In genomic region chr2:13578473-13579152, GRCm38 (mm10) we compare ENCODE assay signal across 8 mouse cellular contexts. TPM values are rescaled to one million over a fixed set of nuclear protein-coding genes. Genes with fewer than 3 reads are reported as not detected.
DNase-seq lines count a peak whose midpoint lies in the region; ATAC-seq and TF ChIP-seq lines count a peak whose summit lies in the region.

No protein-coding gene starts in this region.

- ATAC-seq in cerebellum, adult (ENCODE audit: insufficient number of reproducible peaks, low FRiP score, low TSS enrichment): 0 out of 2 replicates have a peak, but pooled peaks have one; percentile 16
- no peak for ATAC-seq in midbrain, embryonic 11.5 days (ENCODE audit: low FRiP score)
- no peak for ATAC-seq in midbrain, embryonic 16.5 days
- ATAC-seq in heart, embryonic 14.5 days (ENCODE audit: insufficient number of reproducible peaks, insufficient read depth, low FRiP score, low read depth): no peak
- ATAC-seq in stomach, postnatal 0 days (ENCODE audit: low FRiP score, low TSS enrichment): no peak
- no peak for ATAC-seq in intestine, embryonic 16.5 days

- no peaks in the 10 kb centered on the region for H3K27me3 ChIP-seq in midbrain, embryonic 11.5 days (ENCODE audit: control insufficient read depth, insufficient read depth, low read length)
- H3K27me3 ChIP-seq in midbrain, embryonic 16.5 days (ENCODE audit: control insufficient read depth, insufficient read depth, low read depth, low read length): no peaks in the 10 kb centered on the region
- H3K27me3 ChIP-seq in heart, embryonic 14.5 days (ENCODE audit: control insufficient read depth, insufficient read depth, low read length): no peaks in the 10 kb centered on the region
- no peaks in the 10 kb centered on the region for H3K27me3 ChIP-seq in stomach, postnatal 0 days (ENCODE audit: control insufficient read depth, insufficient read depth, low read length)
- H3K27me3 ChIP-seq in intestine, embryonic 16.5 days (replicated peaks; ENCODE audit: control insufficient read depth, insufficient read depth, low read length): no peaks in the 10 kb centered on the region

- peaks cover 38% of the 10 kb centered on the region for H3K36me3 ChIP-seq in midbrain, embryonic 11.5 days (ENCODE audit: control insufficient read depth, insufficient read depth, low read length)
- no peaks in the 10 kb centered on the region for H3K36me3 ChIP-seq in midbrain, embryonic 16.5 days (ENCODE audit: control insufficient read depth, insufficient read depth, low read length)
- peaks cover 76% of the 10 kb centered on the region for H3K36me3 ChIP-seq in heart, embryonic 14.5 days (ENCODE audit: control insufficient read depth, insufficient read depth, low read length)
- 0 out of 2 replicates have a peak, but pooled peaks cover 2% of the 10 kb centered on the region for H3K36me3 ChIP-seq in stomach, postnatal 0 days (ENCODE audit: control insufficient read depth, insufficient read depth, low read length)
- peaks cover 9% of the 10 kb centered on the region for H3K36me3 ChIP-seq in intestine, embryonic 16.5 days (ENCODE audit: control insufficient read depth, insufficient read depth, low read length)

- no peaks in the 10 kb centered on the region for H3K9me3 ChIP-seq in midbrain, embryonic 11.5 days (ENCODE audit: control insufficient read depth, low read length)
- no peaks in the 10 kb centered on the region for H3K9me3 ChIP-seq in midbrain, embryonic 16.5 days (replicated peaks; ENCODE audit: control insufficient read depth, low read length, poor library complexity, severe bottlenecking)
- no peaks in the 10 kb centered on the region for H3K9me3 ChIP-seq in heart, embryonic 14.5 days (ENCODE audit: control insufficient read depth, low read length)
- H3K9me3 ChIP-seq in stomach, postnatal 0 days (ENCODE audit: control insufficient read depth, low read length): no peaks in the 10 kb centered on the region
- H3K9me3 ChIP-seq in intestine, embryonic 16.5 days (ENCODE audit: control insufficient read depth, low read length): no peaks in the 10 kb centered on the region

- no peak overlapping the region for H3K9ac ChIP-seq in midbrain, embryonic 11.5 days (ENCODE audit: low read length)
- H3K9ac ChIP-seq in midbrain, embryonic 16.5 days (ENCODE audit: low read depth, low read length): no peak overlapping the region
- H3K9ac ChIP-seq in heart, embryonic 14.5 days (ENCODE audit: low read length): peak overlapping the region; percentile 39; the same call in 1 of the 2 replicates
- no peak overlapping the region for H3K9ac ChIP-seq in stomach, postnatal 0 days (ENCODE audit: low read length)
- H3K9ac ChIP-seq in intestine, embryonic 16.5 days (ENCODE audit: low read depth, low read length): no peak overlapping the region

- TF ChIP-seq EP300 in stomach, postnatal 0 days (optimal IDR thresholded peaks at IDR 0.05): no peak

- peak; percentile 27; the same call in 1 of the 2 replicates for TF ChIP-seq CTCF in stomach, postnatal 0 days (IDR thresholded peaks at IDR 0.05; ENCODE audit: low read depth)

- DNase-seq in cerebellum, postnatal 4 days (ENCODE audit: low spot score in 2 of 2): no peak
- no peak for DNase-seq in midbrain, embryonic 11.5 days (ENCODE audit: low spot score, missing footprints)
- DNase-seq in stomach, postnatal 0 days (ENCODE audit: low spot score): no peak
- DNase-seq in embryo, embryonic 10.5 days (ENCODE audit: low spot score): no peak

- no peak overlapping the region for H3K4me3 ChIP-seq in midbrain, embryonic 11.5 days (ENCODE audit: low read depth, low read length)
- no peak overlapping the region for H3K4me3 ChIP-seq in midbrain, embryonic 16.5 days (ENCODE audit: low read depth, low read length)
- H3K4me3 ChIP-seq in heart, embryonic 14.5 days (ENCODE audit: control insufficient read depth in 1 of 2, insufficient read depth in 1 of 2, low read depth in 1 of 2, low read length in 2 of 2): peak overlapping the region in 1 of 2 experiments; percentile 4; a peak in 2 of 4 replicates
- H3K4me3 ChIP-seq in stomach, postnatal 0 days (ENCODE audit: low read depth, low read length): no peak overlapping the region
- no peak overlapping the region for H3K4me3 ChIP-seq in intestine, embryonic 16.5 days (ENCODE audit: low read length)

- no peak overlapping the region for H3K27ac ChIP-seq in midbrain, embryonic 11.5 days (ENCODE audit: low read depth, low read length)
- H3K27ac ChIP-seq in midbrain, embryonic 16.5 days (ENCODE audit: low read length): no peak overlapping the region
- H3K27ac ChIP-seq in heart, embryonic 14.5 days (replicated peaks in 1 of 2; ENCODE audit: control insufficient read depth in 1 of 2, insufficient read depth in 1 of 2, low read depth in 2 of 2, low read length in 2 of 2): peak overlapping the region; percentile 25 to 35; a peak in 1 of 4 replicates
- no peak overlapping the region for H3K27ac ChIP-seq in stomach, postnatal 0 days (replicated peaks)
- no peak overlapping the region for H3K27ac ChIP-seq in intestine, embryonic 16.5 days (ENCODE audit: low read length)

- H3K4me1 ChIP-seq in midbrain, embryonic 11.5 days (ENCODE audit: control insufficient read depth, insufficient read depth, low read length): peaks cover 14% of the 10 kb centered on the region; the same call in 1 of the 2 replicates
- peaks cover 5% of the 10 kb centered on the region for H3K4me1 ChIP-seq in midbrain, embryonic 16.5 days (ENCODE audit: control insufficient read depth, insufficient read depth, low read length)
- peaks cover 4 to 10% of the 10 kb centered on the region in 2 experiments; a peak in 2 of 4 replicates for H3K4me1 ChIP-seq in heart, embryonic 14.5 days (ENCODE audit: control insufficient read depth in 2 of 2, insufficient read depth in 2 of 2, low read length in 2 of 2)
- H3K4me1 ChIP-seq in stomach, postnatal 0 days (replicated peaks; ENCODE audit: control insufficient read depth, insufficient read depth): no peaks in the 10 kb centered on the region
- H3K4me1 ChIP-seq in intestine, embryonic 16.5 days (ENCODE audit: control insufficient read depth, insufficient read depth, low read length): peaks cover 7% of the 10 kb centered on the region; the same call in 1 of the 2 replicates

- H3K4me2 ChIP-seq in midbrain, embryonic 11.5 days: peak overlapping the region; percentile 19; the same call in 1 of the 2 replicates
- no peak overlapping the region for H3K4me2 ChIP-seq in midbrain, embryonic 16.5 days (ENCODE audit: low read length)
- peak overlapping the region; percentile 31 for H3K4me2 ChIP-seq in heart, embryonic 14.5 days (ENCODE audit: low read length)
- H3K4me2 ChIP-seq in stomach, postnatal 0 days (replicated peaks; ENCODE audit: low read depth): no peak overlapping the region
- no peak overlapping the region for H3K4me2 ChIP-seq in intestine, embryonic 16.5 days (ENCODE audit: low read depth, low read length)

- WGBS in midbrain, embryonic 11.5 days: 63% methylated on average over 14 of the region's 14 CpGs
- WGBS in midbrain, embryonic 16.5 days: 43% methylated on average over 14 of the region's 14 CpGs
- WGBS in heart, embryonic 14.5 days: 71% methylated on average over 14 of the region's 14 CpGs
- WGBS in stomach, postnatal 0 days: 73% methylated on average over 14 of the region's 14 CpGs
- 82% methylated on average over 14 of the region's 14 CpGs for WGBS in intestine, embryonic 16.5 days

RNA-seq across cellular contexts. Expression of gene Vim, which starts 4.9 kb away (rescaled TPM):
- polyA plus RNA-seq in midbrain, embryonic 11.5 days (2014; fragmentation: Nextera tagmentation; extraction: Ambion mirVana): 1,500 and 1,513 TPM in 2 replicates
- 306 and 363 TPM in 2 replicates for polyA plus RNA-seq in midbrain, embryonic 16.5 days (2015; fragmentation: Nextera tagmentation; extraction: Ambion mirVana)
- 998 and 1,081 TPM in 2 replicates for polyA plus RNA-seq in heart, embryonic 14.5 days (2014; fragmentation: Nextera tagmentation; extraction: Ambion mirVana)
- polyA plus RNA-seq in stomach, postnatal 0 days (2015; fragmentation: Nextera tagmentation; extraction: Ambion mirVana): 287 and 331 TPM in 2 replicates
- polyA plus RNA-seq in intestine, embryonic 16.5 days (2015; fragmentation: Nextera tagmentation; extraction: Ambion mirVana): 370 and 392 TPM in 2 replicates

RNA-seq across cellular contexts. Expression of gene Trdmt1, which starts 34.1 kb away (rescaled TPM):
- 9.6 and 12.7 TPM in 2 replicates for polyA plus RNA-seq in midbrain, embryonic 11.5 days (2014; fragmentation: Nextera tagmentation; extraction: Ambion mirVana)
- polyA plus RNA-seq in midbrain, embryonic 16.5 days (2015; fragmentation: Nextera tagmentation; extraction: Ambion mirVana): 7.3 and 8.5 TPM in 2 replicates
- 10.0 and 11.8 TPM in 2 replicates for polyA plus RNA-seq in heart, embryonic 14.5 days (2014; fragmentation: Nextera tagmentation; extraction: Ambion mirVana)
- polyA plus RNA-seq in stomach, postnatal 0 days (2015; fragmentation: Nextera tagmentation; extraction: Ambion mirVana): 6.9 and 7.2 TPM in 2 replicates
- 6.8 and 7.3 TPM in 2 replicates for polyA plus RNA-seq in intestine, embryonic 16.5 days (2015; fragmentation: Nextera tagmentation; extraction: Ambion mirVana)

Comparison
In these comparisons a context has a peak if more than half of its experiments do, and no peak if none do; other contexts are left out.
1. H3K4me2 ChIP-seq: peak in midbrain, embryonic 11.5 days (single experiment) and heart, embryonic 14.5 days (single experiment); none in midbrain, embryonic 16.5 days (single experiment), stomach, postnatal 0 days (single experiment) and intestine, embryonic 16.5 days (single experiment).
2. H3K27ac ChIP-seq: peak in heart, embryonic 14.5 days (2 of 2); none in midbrain, embryonic 11.5 days (single experiment), midbrain, embryonic 16.5 days (single experiment), stomach, postnatal 0 days (single experiment) and intestine, embryonic 16.5 days (single experiment).